Mouse (Mus musculus): ENCODE measurements at regions not wholly inside any gene's neighbourhood (a gene's known extent, or its start where the extent isn't known, plus 50 kb on each side); places are given as distances from the start of the nearest gene placed in this dataset.

- Histone ChIP-seq H3K27me3 (ENCODE audit: control insufficient read depth, insufficient read depth, low read length) (no peaks in the 10 kb centered on the region), H3K4me3 (ENCODE audit: low read depth, low read length) (no peak overlapping the region), H3K9me3 (replicated peaks; ENCODE audit: control insufficient read depth, low read length) (no peaks in the 10 kb centered on the region), H3K27ac (ENCODE audit: low read depth, low read length) (no peak overlapping the region), H3K36me3 (ENCODE audit: control insufficient read depth, insufficient read depth, low read length) (no peaks in the 10 kb centered on the region), H3K4me1 (ENCODE audit: control insufficient read depth, insufficient read depth, low read length) (no peaks in the 10 kb centered on the region), H3K4me2 (no peak overlapping the region), H3K9ac (ENCODE audit: low read depth, low read length) (no peak overlapping the region)
- WGBS (ENCODE audit: insufficient replicate concordance), result 84% methylated on average over 6 of the region's 6 CpGs
- ATAC-seq (replicated peaks; ENCODE audit: insufficient number of reproducible peaks, low FRiP score, low TSS enrichment), result no peak
Observed at GRCm38 (mm10) chr14:76188105-76188645, 77.5 kb downstream of the Nufip1 start.

- no peak overlapping the region for H3K27ac ChIP-seq (ENCODE audit: low read depth, low read length)
- H3K36me3 ChIP-seq (ENCODE audit: control insufficient read depth, insufficient read depth, low read length), result no peaks in the 10 kb centered on the region
- H3K9me3 ChIP-seq (replicated peaks; ENCODE audit: control insufficient read depth, low read length), result no peaks in the 10 kb centered on the region
- H3K4me1 ChIP-seq (ENCODE audit: control insufficient read depth, insufficient read depth, low read length), result peaks cover 6% of the 10 kb centered on the region; the same call in 1 of the 2 replicates
- no peak overlapping the region for H3K4me3 ChIP-seq (ENCODE audit: low read depth, low read length)
- 81% methylated on average over 10 of the region's 10 CpGs for WGBS (ENCODE audit: insufficient replicate concordance)
- H3K9ac ChIP-seq (ENCODE audit: low read depth, low read length), result no peak overlapping the region
- no peak overlapping the region for H3K4me2 ChIP-seq
- no peaks in the 10 kb centered on the region for H3K27me3 ChIP-seq (ENCODE audit: control insufficient read depth, insufficient read depth, low read length)
- no peak for ATAC-seq (replicated peaks; ENCODE audit: insufficient number of reproducible peaks, low FRiP score, low TSS enrichment)
Observed at GRCm38 (mm10) chr14:76195324-76195723, 84.6 kb downstream of the Nufip1 start.

GRCm38 (mm10) chr14:76197357-76197756, 86.7 kb downstream of the Nufip1 start:
- ATAC-seq (replicated peaks; ENCODE audit: insufficient number of reproducible peaks, low FRiP score, low TSS enrichment), result no peak
- no peak overlapping the region for H3K4me3 ChIP-seq (ENCODE audit: low read depth, low read length)
- WGBS (ENCODE audit: insufficient replicate concordance), result 63% methylated on average over 2 of the region's 2 CpGs

GRCm38 (mm10) chr14:76198406-76198805, 87.7 kb downstream of the Nufip1 start:
- H3K4me3 ChIP-seq (ENCODE audit: low read depth, low read length), result no peak overlapping the region
- no peaks in the 10 kb centered on the region for H3K36me3 ChIP-seq (ENCODE audit: control insufficient read depth, insufficient read depth, low read length)
- H3K9ac ChIP-seq (ENCODE audit: low read depth, low read length), result no peak overlapping the region
- WGBS (ENCODE audit: insufficient replicate concordance), result 59% methylated on average over 5 of the region's 5 CpGs
- ATAC-seq (replicated peaks; ENCODE audit: insufficient number of reproducible peaks, low FRiP score, low TSS enrichment), result no peak
- peaks cover 6% of the 10 kb centered on the region; the same call in 1 of the 2 replicates for H3K4me1 ChIP-seq (ENCODE audit: control insufficient read depth, insufficient read depth, low read length)
- no peaks in the 10 kb centered on the region for H3K9me3 ChIP-seq (replicated peaks; ENCODE audit: control insufficient read depth, low read length)
- no peak overlapping the region for H3K4me2 ChIP-seq
- H3K27ac ChIP-seq (ENCODE audit: low read depth, low read length), result no peak overlapping the region
- no peaks in the 10 kb centered on the region for H3K27me3 ChIP-seq (ENCODE audit: control insufficient read depth, insufficient read depth, low read length)

More at GRCm38 (mm10) chr14:76197357-76197756, 86.7 kb downstream of the Nufip1 start:
- Histone ChIP-seq H3K4me2 (no peak overlapping the region), H3K36me3 (ENCODE audit: control insufficient read depth, insufficient read depth, low read length) (no peaks in the 10 kb centered on the region), H3K9me3 (replicated peaks; ENCODE audit: control insufficient read depth, low read length) (no peaks in the 10 kb centered on the region), H3K4me1 (ENCODE audit: control insufficient read depth, insufficient read depth, low read length) (peaks cover 6% of the 10 kb centered on the region; the same call in 1 of the 2 replicates), H3K9ac (ENCODE audit: low read depth, low read length) (no peak overlapping the region), H3K27ac (ENCODE audit: low read depth, low read length) (no peak overlapping the region), H3K27me3 (ENCODE audit: control insufficient read depth, insufficient read depth, low read length) (no peaks in the 10 kb centered on the region)

GRCm38 (mm10) chr14:76202595-76202994, 91.9 kb downstream of the Nufip1 start:
- Histone ChIP-seq H3K9me3 (replicated peaks; ENCODE audit: control insufficient read depth, low read length) (no peaks in the 10 kb centered on the region), H3K4me3 (ENCODE audit: low read depth, low read length) (no peak overlapping the region), H3K9ac (ENCODE audit: low read depth, low read length) (no peak overlapping the region), H3K27me3 (ENCODE audit: control insufficient read depth, insufficient read depth, low read length) (no peaks in the 10 kb centered on the region), H3K36me3 (ENCODE audit: control insufficient read depth, insufficient read depth, low read length) (no peaks in the 10 kb centered on the region), H3K4me1 (ENCODE audit: control insufficient read depth, insufficient read depth, low read length) (no peaks in the 10 kb centered on the region), H3K27ac (ENCODE audit: low read depth, low read length) (no peak overlapping the region), H3K4me2 (no peak overlapping the region)
- ATAC-seq (replicated peaks; ENCODE audit: insufficient number of reproducible peaks, low FRiP score, low TSS enrichment), result no peak
- WGBS (ENCODE audit: insufficient replicate concordance), result 86% methylated on average over 4 of the region's 4 CpGs

GRCm38 (mm10) chr14:76203135-76203534, 92.4 kb downstream of the Nufip1 start:
- Histone ChIP-seq H3K9ac (ENCODE audit: low read depth, low read length) (no peak overlapping the region), H3K27me3 (ENCODE audit: control insufficient read depth, insufficient read depth, low read length) (no peaks in the 10 kb centered on the region), H3K36me3 (ENCODE audit: control insufficient read depth, insufficient read depth, low read length) (no peaks in the 10 kb centered on the region), H3K9me3 (replicated peaks; ENCODE audit: control insufficient read depth, low read length) (no peaks in the 10 kb centered on the region), H3K4me1 (ENCODE audit: control insufficient read depth, insufficient read depth, low read length) (no peaks in the 10 kb centered on the region), H3K4me2 (no peak overlapping the region), H3K27ac (ENCODE audit: low read depth, low read length) (no peak overlapping the region), H3K4me3 (ENCODE audit: low read depth, low read length) (no peak overlapping the region)
- ATAC-seq (replicated peaks; ENCODE audit: insufficient number of reproducible peaks, low FRiP score, low TSS enrichment), result no peak
- WGBS (ENCODE audit: insufficient replicate concordance), result 60% methylated on average over 1 of the region's 1 CpGs

GRCm38 (mm10) chr14:76216446-76217177, 105.9 kb downstream of the Nufip1 start:
- Histone ChIP-seq H3K27ac (ENCODE audit: low read depth, low read length) (no peak overlapping the region), H3K9me3 (replicated peaks; ENCODE audit: control insufficient read depth, low read length) (no peaks in the 10 kb centered on the region; the same call in 1 of the 2 replicates), H3K9ac (ENCODE audit: low read depth, low read length) (no peak overlapping the region), H3K27me3 (ENCODE audit: control insufficient read depth, insufficient read depth, low read length) (no peaks in the 10 kb centered on the region), H3K4me3 (ENCODE audit: low read depth, low read length) (no peak overlapping the region), H3K4me2 (no peak overlapping the region), H3K4me1 (ENCODE audit: control insufficient read depth, insufficient read depth, low read length) (no peaks in the 10 kb centered on the region), H3K36me3 (ENCODE audit: control insufficient read depth, insufficient read depth, low read length) (no peaks in the 10 kb centered on the region)
- ATAC-seq (replicated peaks; ENCODE audit: insufficient number of reproducible peaks, low FRiP score, low TSS enrichment), result no peak
- 70% methylated on average over 12 of the region's 12 CpGs for WGBS (ENCODE audit: insufficient replicate concordance)

- H3K4me1 ChIP-seq (ENCODE audit: control insufficient read depth, insufficient read depth, low read length), result no peaks in the 10 kb centered on the region
- H3K27me3 ChIP-seq (ENCODE audit: control insufficient read depth, insufficient read depth, low read length), result no peaks in the 10 kb centered on the region
- no peak overlapping the region for H3K9ac ChIP-seq (ENCODE audit: low read depth, low read length)
- H3K9me3 ChIP-seq (replicated peaks; ENCODE audit: control insufficient read depth, low read length), result no peaks in the 10 kb centered on the region; the same call in 1 of the 2 replicates
- H3K27ac ChIP-seq (ENCODE audit: low read depth, low read length), result no peak overlapping the region
- H3K4me2 ChIP-seq, result no peak overlapping the region
- WGBS (ENCODE audit: insufficient replicate concordance), result 69% methylated on average over 9 of the region's 9 CpGs
- no peaks in the 10 kb centered on the region for H3K36me3 ChIP-seq (ENCODE audit: control insufficient read depth, insufficient read depth, low read length)
- ATAC-seq (replicated peaks; ENCODE audit: insufficient number of reproducible peaks, low FRiP score, low TSS enrichment), result no peak
- no peak overlapping the region for H3K4me3 ChIP-seq (ENCODE audit: low read depth, low read length)
Observed at GRCm38 (mm10) chr14:76217178-76217500, 106.4 kb downstream of the Nufip1 start.

All from heart, embryonic 11.5 days (tissue).